Comparison of ENCODE assay signal across 7 mouse cellular contexts in genomic region chr9:64341254-64341566, GRCm38 (mm10). TPM values are rescaled to one million over a fixed set of nuclear protein-coding genes. Genes with fewer than 3 reads are reported as not detected.
DNase-seq lines count a peak whose midpoint lies in the region; ATAC-seq and TF ChIP-seq lines count a peak whose summit lies in the region.

Gene Dis3l, minus strand, starts transcription at chr9:64341288.

- H3K4me1 ChIP-seq in limb, embryonic 14.5 days (ENCODE audit: control insufficient read depth, insufficient read depth, low read length), result peaks cover 16% of the 10 kb centered on the region; the same call in 1 of the 2 replicates
- H3K4me1 ChIP-seq in stomach, embryonic 14.5 days (ENCODE audit: control insufficient read depth, insufficient read depth, low read length), result peaks cover 6% of the 10 kb centered on the region; the same call in 1 of the 2 replicates

- peak; percentile 82; the same call in 1 of the 2 replicates for ATAC-seq in erythroblast, adult 5-6 weeks (replicated peaks; ENCODE audit: low FRiP score, poor library complexity, severe bottlenecking)
- 0 out of 2 replicates have a peak, but pooled peaks have one; percentile 6 for ATAC-seq in limb, embryonic 14.5 days (ENCODE audit: low FRiP score, low read depth)
- no peak for ATAC-seq in stomach, embryonic 14.5 days (ENCODE audit: insufficient number of reproducible peaks, insufficient read depth, low FRiP score, low read depth)

- peaks cover 2% of the 10 kb centered on the region; the same call in 1 of the 2 replicates for H3K36me3 ChIP-seq in limb, embryonic 14.5 days (ENCODE audit: control insufficient read depth, insufficient read depth, low read length)
- H3K36me3 ChIP-seq in stomach, embryonic 14.5 days (ENCODE audit: control insufficient read depth, insufficient read depth, low read length), result peaks cover 8% of the 10 kb centered on the region; the same call in 1 of the 2 replicates

- WGBS in limb, embryonic 14.5 days, result 7% methylated on average over 16 of the region's 16 CpGs
- 11% methylated on average over 16 of the region's 16 CpGs for WGBS in stomach, embryonic 14.5 days

- H3K4me3 ChIP-seq in limb, embryonic 14.5 days (replicated peaks; ENCODE audit: low read length), result peak within 1 kb of the TSS; percentile 50
- peak within 1 kb of the TSS; percentile 67 for H3K4me3 ChIP-seq in stomach, embryonic 14.5 days (ENCODE audit: low read depth, low read length)

- peak within 1 kb of the TSS; percentile 98 for H3K27ac ChIP-seq in limb, embryonic 14.5 days (replicated peaks; ENCODE audit: low read depth, low read length)
- H3K27ac ChIP-seq in stomach, embryonic 14.5 days (ENCODE audit: low read length), result peak within 1 kb of the TSS; percentile 100

- no peaks in the 10 kb centered on the region for H3K9me3 ChIP-seq in limb, embryonic 14.5 days (ENCODE audit: control insufficient read depth, low read length)
- no peaks in the 10 kb centered on the region for H3K9me3 ChIP-seq in stomach, embryonic 14.5 days (ENCODE audit: control insufficient read depth, low read depth, low read length)

- peak within 1 kb of the TSS; percentile 99 for H3K9ac ChIP-seq in limb, embryonic 14.5 days (ENCODE audit: low read depth, low read length, severe bottlenecking)
- peak within 1 kb of the TSS; percentile 99 for H3K9ac ChIP-seq in stomach, embryonic 14.5 days (replicated peaks; ENCODE audit: low read depth, low read length)

- no peak for TF ChIP-seq POLR2A in limb, embryonic 14.5 days (IDR thresholded peaks at IDR 0.05; ENCODE audit: borderline replicate concordance, extremely low read depth, insufficient read depth, insufficient read length)

- peak; percentile 14 for DNase-seq in urinary bladder, postnatal 10 days (ENCODE audit: low spot score)
- DNase-seq in urinary bladder, postnatal 36 days (ENCODE audit: low spot score in 2 of 2), result no peak
- DNase-seq in heart, postnatal 25 days (ENCODE audit: low spot score), result no peak
- peak; percentile 23 for DNase-seq in limb, embryonic 14.5 days (ENCODE audit: low spot score)
- DNase-seq in frontal cortex, postnatal 36 days (ENCODE audit: low spot score in 2 of 2), result no peak

- peak within 1 kb of the TSS; percentile 75 for H3K4me2 ChIP-seq in limb, embryonic 14.5 days (replicated peaks; ENCODE audit: low read depth, low read length, severe bottlenecking)
- peak within 1 kb of the TSS; percentile 80 for H3K4me2 ChIP-seq in stomach, embryonic 14.5 days (replicated peaks; ENCODE audit: low read depth, low read length)

- H3K27me3 ChIP-seq in limb, embryonic 14.5 days (ENCODE audit: control insufficient read depth, insufficient read depth, low read length), result no peaks in the 10 kb centered on the region
- no peaks in the 10 kb centered on the region for H3K27me3 ChIP-seq in stomach, embryonic 14.5 days (ENCODE audit: control insufficient read depth, insufficient read depth, low read length)

- intact Hi-C loops in heart, postnatal 25 days (cut with DNase I), result loop anchor here (2.0 to 10.0 kb wide), 3 partner anchors 60 to 594 kb away; partner anchors contain the start of genes Rpl4, Tipin and Zwilch

RNA-seq across cellular contexts. Expression of gene Dis3l, which starts in this region (rescaled TPM):
- total RNA-seq in erythroblast, adult 5-6 weeks (2015; ENCODE audit: low replicate concordance), result 2.9 and 4.8 TPM in 2 replicates
- 4.9 and 10.8 TPM in 2 replicates for total RNA-seq in erythroblast, adult 5-6 weeks (2017; ENCODE audit: low replicate concordance)
- 10 to 100 TPM; 24.5 to 26.4 TPM for total RNA-seq in heart, postnatal 25 days (2021)
- polyA plus RNA-seq in limb, embryonic 14.5 days (2012; rRNA removed), result 15.8 and 19.1 TPM in 2 replicates
- polyA plus RNA-seq in limb, embryonic 14.5 days (2014; fragmentation: Nextera tagmentation; extraction: Ambion mirVana), result 19.9 and 20.9 TPM in 2 replicates
- polyA plus RNA-seq in stomach, embryonic 14.5 days (2014; fragmentation: Nextera tagmentation; extraction: Ambion mirVana), result 22.9 and 23.4 TPM in 2 replicates

Comparison
In these comparisons a context has a peak if more than half of its experiments do, and no peak if none do; other contexts are left out.
1. DNase-seq: peak in urinary bladder, postnatal 10 days (single experiment) and limb, embryonic 14.5 days (single experiment); none in urinary bladder, postnatal 36 days (0 of 2), heart, postnatal 25 days (single experiment) and frontal cortex, postnatal 36 days (0 of 2).